Mouse (Mus musculus) ovary, postnatal 14 days (tissue): Measurements from ENCODE around the gene Gm8104.
"Not testable (repeated sequence)": the region's sequence is repeated elsewhere in the genome, so short reads cannot be mapped to it uniquely, and the experiment has no call there.

ENCODE experiments used
- DNase-seq: peaks from one replicate; pipeline ENCODE4 v3.0.0; 2022; ENCODE audit warnings: low spot score

The Gm8104 gene

DNA sequence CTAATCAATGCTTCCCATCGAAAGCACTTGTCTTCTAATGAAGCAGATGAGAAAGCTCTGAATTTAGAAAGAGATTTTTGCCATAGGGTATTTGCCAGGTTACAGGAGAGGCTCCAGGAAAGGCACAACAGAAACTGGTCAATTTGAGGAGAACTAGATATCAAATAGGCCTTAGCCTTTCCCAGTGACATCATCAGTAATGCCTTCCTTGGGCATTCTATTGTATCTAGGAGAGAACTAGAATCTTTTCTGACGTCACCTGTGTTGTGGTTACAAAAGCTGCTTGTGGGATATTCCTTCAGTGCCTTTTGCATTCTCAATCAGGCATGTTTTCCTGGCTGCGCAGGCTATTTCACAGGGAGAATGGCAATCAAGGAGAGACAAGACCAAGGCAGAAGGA lies at the start of gene Gm8104:
Gene Gm8104 (plus strand): TSS at position 301 of the 400 bp plus-strand sequence.
- DNase-seq, result not testable (repeated sequence)

GRCm38 (mm10) chr14:43058063-43058462 lies 42.3 kb upstream of the Gm8104 start:
- not testable (repeated sequence) for DNase-seq

DNA sequence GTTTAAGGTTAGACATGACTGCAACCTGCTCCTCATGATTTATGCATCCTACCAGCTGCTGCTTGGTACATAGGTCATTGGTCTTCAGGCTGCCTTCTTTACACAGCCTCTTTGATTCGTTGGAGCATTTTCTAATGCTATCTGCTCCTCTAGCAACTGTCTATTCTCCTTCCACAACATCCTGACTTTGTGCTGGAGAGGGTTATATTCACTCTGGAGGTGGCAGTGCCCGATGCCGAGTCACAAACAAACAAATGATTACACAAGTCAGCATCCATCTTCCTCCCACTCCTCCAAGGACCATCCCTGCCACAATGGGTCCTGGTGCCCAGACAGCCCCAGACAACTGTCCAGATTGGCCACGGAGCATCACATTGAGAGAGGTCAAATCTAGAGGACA lies 40.2 kb upstream of the Gm8104 start:
- DNase-seq, result not testable (repeated sequence)

- DNase-seq, result not testable (repeated sequence)
Observed at GRCm38 (mm10) chr14:43076543-43076942, 23.9 kb upstream of the Gm8104 start, which contains the start of gene Gm8094. Gene Gm8094, minus strand, starts transcription at chr14:43076643.

- DNase-seq, result not testable (repeated sequence)
Observed at GRCm38 (mm10) chr14:43084936-43085730, 15.3 kb upstream of the Gm8104 start.

- not testable (repeated sequence) for DNase-seq
Observed at GRCm38 (mm10) chr14:43089103-43089919, 11.1 kb upstream of the Gm8104 start.

DNA sequence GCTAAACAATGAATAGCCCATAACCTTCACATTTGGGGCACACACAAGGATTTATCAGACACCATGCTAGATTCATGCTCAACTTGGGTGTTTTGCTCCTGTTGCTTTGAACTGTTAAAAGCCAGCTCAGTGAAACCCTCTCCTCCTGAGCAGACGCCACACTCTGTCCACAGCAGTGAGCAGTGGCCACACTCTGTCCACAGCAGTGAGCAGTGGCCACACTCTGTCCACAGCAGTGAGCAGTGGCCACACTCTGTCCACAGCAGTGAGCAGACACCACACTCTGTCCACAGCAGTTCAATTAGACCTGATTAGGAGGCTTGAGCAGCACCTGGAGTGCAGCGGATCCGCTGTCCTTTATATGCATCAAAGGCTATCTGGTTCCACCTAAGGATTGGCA lies 19.3 kb downstream of the Gm8104 start:
- not testable (repeated sequence) for DNase-seq

DNA sequence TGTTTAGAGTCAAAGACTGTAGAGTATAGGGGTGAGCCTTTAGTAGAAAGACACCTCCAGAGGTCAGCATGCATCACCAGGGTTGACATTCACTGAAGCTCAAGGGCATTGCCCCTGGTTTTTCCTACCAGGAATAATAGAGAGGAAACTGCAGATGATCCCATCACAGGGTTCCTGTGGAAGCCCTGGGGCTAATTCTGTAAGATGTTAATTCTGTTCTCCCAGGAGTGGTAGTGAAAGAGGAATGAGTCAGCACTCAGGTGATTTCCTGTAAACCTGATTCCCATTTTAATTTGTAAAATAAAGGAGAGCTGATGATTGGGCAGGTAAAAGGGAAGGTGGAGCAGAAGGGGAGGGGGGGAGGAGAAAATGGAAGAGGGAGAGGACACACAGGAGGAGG lies 25.9 kb downstream of the Gm8104 start:
- DNase-seq, result not testable (repeated sequence)
